Mouse (Mus musculus): Measurements from ENCODE around the gene Cdsn. TPM values are rescaled to one million over a fixed set of nuclear protein-coding genes. Genes with fewer than 3 reads are reported as not detected.

Cdsn gene
- polyA plus RNA-seq, 1 experiment = not detected

- TF ChIP-seq FLI1 (IDR thresholded peaks at IDR 0.05; ENCODE audit: low read length) (no peak), GATA1 (IDR thresholded peaks at IDR 0.05; ENCODE audit: borderline replicate concordance, low read length) (no peak)
- peaks cover 32% of the 10 kb centered on the region for H3K4me1 ChIP-seq
- peaks cover 21% of the 10 kb centered on the region for H3K27me3 ChIP-seq (replicated peaks)
- H3K4me3 ChIP-seq (replicated peaks) = no peak overlapping the region
- no peaks in the 10 kb centered on the region for H3K9me3 ChIP-seq
- H3K36me3 ChIP-seq (replicated peaks; ENCODE audit: low read length) = peaks cover 8% of the 10 kb centered on the region
Observed at GRCm38 (mm10) chr17:35512916-35513626, 38.9 kb upstream of the Cdsn start.

DNA sequence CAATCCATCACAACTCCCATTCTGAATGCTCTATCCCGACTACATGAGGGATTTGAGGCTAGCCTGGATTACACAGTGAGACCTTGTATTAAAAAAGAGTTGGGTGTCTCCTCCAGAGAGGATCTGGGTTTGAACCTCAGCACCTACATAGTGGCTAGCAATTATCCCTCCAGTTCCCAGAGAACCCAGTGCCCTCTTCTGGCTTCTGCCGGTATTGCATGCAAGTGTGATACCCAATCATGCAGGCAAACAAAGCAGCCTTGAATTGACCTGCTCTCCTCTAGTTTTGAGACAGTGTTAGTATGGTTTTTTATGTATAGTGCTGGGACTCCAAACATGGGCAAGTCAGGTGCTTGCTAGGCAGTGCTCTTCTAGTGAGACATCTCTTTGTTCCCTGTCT lies 38.0 kb upstream of the Cdsn start:
- no peak for TF ChIP-seq GATA1 (IDR thresholded peaks at IDR 0.05; ENCODE audit: borderline replicate concordance, low read length)
- no peak for TF ChIP-seq FLI1 (IDR thresholded peaks at IDR 0.05; ENCODE audit: low read length)
- peaks cover 36% of the 10 kb centered on the region for H3K4me1 ChIP-seq
- H3K4me3 ChIP-seq (replicated peaks) = no peak overlapping the region
- H3K9me3 ChIP-seq = no peaks in the 10 kb centered on the region
- peaks cover 17% of the 10 kb centered on the region for H3K27me3 ChIP-seq (replicated peaks)
- H3K36me3 ChIP-seq (replicated peaks; ENCODE audit: low read length) = peaks cover 8% of the 10 kb centered on the region

DNA sequence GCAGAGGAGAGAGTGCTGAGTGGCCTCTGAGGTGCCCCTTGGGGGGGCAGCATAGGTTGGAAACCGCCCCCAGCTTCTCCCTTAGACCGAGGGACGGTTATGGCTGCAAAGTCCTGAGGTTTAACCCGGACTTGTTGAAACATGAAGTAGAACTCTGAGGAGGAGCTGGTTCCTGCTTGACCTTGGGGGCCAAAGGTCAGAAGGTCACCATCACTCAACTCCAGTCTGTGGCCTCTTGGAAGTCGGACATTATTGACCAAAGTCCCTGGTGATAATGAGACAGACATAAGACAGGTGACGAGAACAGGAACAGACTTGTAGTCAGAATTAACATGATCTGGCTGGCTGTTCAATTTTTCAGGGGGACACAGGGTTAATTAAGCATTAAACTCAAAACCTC lies 37.2 kb upstream of the Cdsn start:
- Histone ChIP-seq H3K4me1 (peaks cover 37% of the 10 kb centered on the region), H3K27me3 (replicated peaks) (peaks cover 8% of the 10 kb centered on the region), H3K9me3 (no peaks in the 10 kb centered on the region), H3K4me3 (replicated peaks) (no peak overlapping the region), H3K36me3 (replicated peaks; ENCODE audit: low read length) (peaks cover 8% of the 10 kb centered on the region)
- TF ChIP-seq FLI1 (IDR thresholded peaks at IDR 0.05; ENCODE audit: low read length) = no peak
- no peak for TF ChIP-seq GATA1 (IDR thresholded peaks at IDR 0.05; ENCODE audit: borderline replicate concordance, low read length)

DNA sequence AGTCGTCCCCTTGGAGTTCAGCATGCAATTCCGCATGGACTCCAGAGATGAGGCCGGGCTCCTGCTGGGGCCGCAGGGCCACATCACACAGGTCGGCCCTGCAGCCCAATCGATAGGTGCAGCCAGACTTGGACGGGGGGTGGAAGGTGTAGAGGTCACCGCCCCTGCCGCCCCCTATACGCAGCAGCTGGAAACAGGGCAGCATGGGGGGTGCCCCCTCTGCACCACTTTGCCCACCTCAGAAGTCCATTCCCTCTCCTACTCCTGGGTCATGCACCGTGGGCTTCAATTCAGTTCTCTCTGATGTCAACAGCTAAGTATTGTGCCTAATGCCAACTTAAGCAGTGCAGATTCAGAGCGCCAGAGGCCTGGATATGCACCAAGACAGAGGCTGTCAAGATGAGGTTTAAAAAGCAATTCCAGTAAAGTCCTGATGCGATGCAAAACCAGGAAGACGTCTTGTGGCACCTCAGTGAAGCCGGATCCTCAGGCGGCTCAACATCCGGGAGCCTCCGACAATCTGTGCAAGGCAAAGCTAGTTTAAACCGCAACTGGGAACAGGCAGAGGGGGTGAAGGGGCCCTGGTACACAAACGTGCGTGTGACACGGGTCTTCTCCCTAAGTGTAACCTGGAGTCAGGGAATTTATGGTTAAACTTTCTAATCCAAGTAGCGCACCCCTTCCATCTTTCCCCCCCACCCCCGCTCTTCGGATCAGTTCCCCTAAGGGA lies 35.9 kb upstream of the Cdsn start:
- TF ChIP-seq FLI1 (IDR thresholded peaks at IDR 0.05; ENCODE audit: low read length) = no peak
- TF ChIP-seq GATA1 (IDR thresholded peaks at IDR 0.05; ENCODE audit: borderline replicate concordance, low read length) = no peak
- Histone ChIP-seq H3K4me3 (replicated peaks) (peak overlapping the region; percentile 96), H3K27me3 (replicated peaks) (peaks cover 6% of the 10 kb centered on the region), H3K4me1 (peaks cover 50% of the 10 kb centered on the region), H3K9me3 (no peaks in the 10 kb centered on the region), H3K36me3 (replicated peaks; ENCODE audit: low read length) (peaks cover 18% of the 10 kb centered on the region)

DNA sequence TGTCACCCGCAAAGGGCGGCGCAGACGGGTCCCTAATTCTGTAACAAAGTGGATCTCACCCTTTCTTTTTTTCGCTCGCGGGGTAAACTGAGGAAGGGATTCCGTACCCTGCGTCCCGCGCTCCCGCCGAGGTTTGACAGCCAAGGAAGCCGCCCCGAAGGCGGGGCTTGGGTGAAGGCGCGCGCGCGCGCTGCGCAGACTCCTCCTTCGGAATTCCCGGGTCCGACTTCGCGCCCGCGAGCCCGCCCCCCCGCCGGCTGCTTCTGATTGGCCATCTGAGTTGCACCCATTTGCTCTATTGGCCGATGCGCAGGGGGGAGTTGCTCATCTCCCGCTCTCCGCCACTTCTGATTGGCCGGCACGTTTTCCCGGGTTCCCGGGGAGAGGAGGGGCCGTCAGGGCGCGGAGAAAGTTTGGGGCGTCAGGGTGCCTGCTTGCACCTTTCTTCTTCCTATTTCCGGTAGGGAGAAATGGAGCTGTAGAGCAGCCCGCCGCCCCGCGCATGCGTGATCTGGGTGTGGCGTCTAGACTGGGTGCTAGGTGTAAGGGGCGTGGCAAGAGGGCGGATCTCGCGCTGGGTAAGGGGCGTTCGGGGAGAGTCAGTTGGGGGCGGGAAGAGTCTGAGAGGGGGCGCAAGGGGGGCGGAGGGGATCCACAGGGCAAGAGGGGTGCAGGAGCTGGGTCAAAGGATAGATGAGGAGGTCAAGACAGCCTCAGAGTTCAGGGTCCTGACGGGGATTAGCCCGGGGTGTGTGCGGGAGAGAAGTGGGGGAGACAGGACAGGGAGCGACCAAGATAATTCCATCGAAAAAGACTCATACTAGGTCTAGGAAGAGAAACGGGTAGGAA lies 35.1 kb upstream of the Cdsn start, which contains the start of the genes Tcf19 and Cchcr1:
Gene Tcf19, minus strand, starts transcription at position 173 of the 849 bp plus-strand sequence.
Gene Cchcr1, plus strand, starts transcription at position 449 of the 849 bp plus-strand sequence.
- peaks cover 51% of the 10 kb centered on the region for H3K4me1 ChIP-seq
- H3K9me3 ChIP-seq = no peaks in the 10 kb centered on the region
- peaks cover 25% of the 10 kb centered on the region for H3K36me3 ChIP-seq (replicated peaks; ENCODE audit: low read length)
- H3K27me3 ChIP-seq (replicated peaks) = peaks cover 6% of the 10 kb centered on the region
- TF ChIP-seq FLI1 (IDR thresholded peaks at IDR 0.05; ENCODE audit: low read length) = peak; percentile 31; the same call in 1 of the 2 replicates
- TF ChIP-seq GATA1 (IDR thresholded peaks at IDR 0.05; ENCODE audit: borderline replicate concordance, low read length) = no peak
- peak within 1 kb of the TSS; percentile 96 for H3K4me3 ChIP-seq (replicated peaks)

DNA sequence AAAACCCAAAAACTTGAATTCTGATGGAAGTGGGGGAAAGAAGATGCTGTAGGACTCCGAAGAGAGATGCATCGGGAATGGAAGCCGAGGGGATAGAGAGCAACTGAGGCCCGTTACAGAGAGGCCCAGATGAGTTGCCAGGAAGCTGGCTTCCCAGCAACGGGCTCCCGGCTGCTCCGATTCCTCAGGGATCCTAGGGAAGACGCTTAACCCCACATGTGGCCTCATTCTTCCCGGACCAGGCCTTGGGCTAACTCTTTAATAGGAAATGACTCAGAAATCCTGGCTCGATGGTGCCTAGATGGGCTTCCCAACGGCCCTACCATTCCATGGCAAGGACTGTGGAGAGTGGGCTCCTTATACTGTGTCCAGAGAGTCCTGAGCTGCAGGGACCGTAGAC lies 34.4 kb upstream of the Cdsn start:
- Histone ChIP-seq H3K4me3 (replicated peaks) (peak overlapping the region; percentile 96), H3K36me3 (replicated peaks; ENCODE audit: low read length) (peaks cover 25% of the 10 kb centered on the region), H3K27me3 (replicated peaks) (peaks cover 6% of the 10 kb centered on the region), H3K4me1 (peaks cover 54% of the 10 kb centered on the region), H3K9me3 (no peaks in the 10 kb centered on the region)
- TF ChIP-seq FLI1 (IDR thresholded peaks at IDR 0.05; ENCODE audit: low read length) (no peak), GATA1 (IDR thresholded peaks at IDR 0.05; ENCODE audit: borderline replicate concordance, low read length) (no peak)

DNA sequence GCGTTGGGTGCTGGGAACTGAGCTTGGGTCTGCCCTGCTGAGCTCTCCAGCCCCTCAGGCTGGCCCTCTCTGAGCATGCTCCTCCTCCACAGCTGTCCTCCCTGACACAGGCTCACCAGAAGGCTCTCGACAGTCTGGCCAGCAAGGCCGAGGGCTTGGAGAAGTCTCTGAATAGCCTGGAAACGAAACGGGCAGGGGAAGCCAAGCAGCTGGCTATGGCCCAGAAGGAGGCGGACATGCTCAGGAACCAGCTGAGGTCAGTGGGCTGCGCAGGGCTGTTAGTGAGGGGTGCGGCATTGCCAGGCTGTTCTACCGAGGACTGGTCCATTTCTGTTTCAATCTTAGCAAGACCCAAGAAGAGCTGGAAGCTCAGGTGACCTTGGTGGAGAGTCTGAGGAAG lies 27.6 kb upstream of the Cdsn start:
- Histone ChIP-seq H3K27me3 (replicated peaks) (no peaks in the 10 kb centered on the region), H3K4me3 (replicated peaks) (no peak overlapping the region), H3K36me3 (replicated peaks; ENCODE audit: low read length) (peaks cover 78% of the 10 kb centered on the region), H3K9me3 (no peaks in the 10 kb centered on the region), H3K4me1 (peaks cover 50% of the 10 kb centered on the region)
- TF ChIP-seq GATA1 (IDR thresholded peaks at IDR 0.05; ENCODE audit: borderline replicate concordance, low read length) (no peak), FLI1 (IDR thresholded peaks at IDR 0.05; ENCODE audit: low read length) (no peak)

DNA sequence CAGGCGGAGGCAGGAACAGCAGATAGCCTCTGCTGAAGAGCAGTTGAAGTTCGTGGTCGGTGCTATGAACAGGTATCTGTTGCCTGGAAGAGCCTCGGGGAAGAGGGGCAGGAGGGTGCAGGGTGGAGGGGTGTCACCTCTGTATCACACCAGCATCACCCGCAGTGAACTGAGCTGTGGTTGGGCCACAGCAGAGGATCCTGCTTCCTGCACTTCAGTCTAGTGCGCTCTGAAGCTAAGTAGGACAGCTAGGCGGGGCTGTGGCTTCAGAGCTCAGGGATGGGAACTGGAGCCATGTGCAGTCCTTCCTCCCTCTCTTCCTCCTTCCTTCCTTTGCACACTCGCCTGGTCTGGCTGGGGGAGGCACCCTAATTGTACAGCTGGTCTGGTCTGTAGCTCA lies 25.3 kb upstream of the Cdsn start:
- H3K9me3 ChIP-seq = no peaks in the 10 kb centered on the region
- peaks cover 38% of the 10 kb centered on the region for H3K4me1 ChIP-seq
- no peak for TF ChIP-seq FLI1 (IDR thresholded peaks at IDR 0.05; ENCODE audit: low read length)
- TF ChIP-seq GATA1 (IDR thresholded peaks at IDR 0.05; ENCODE audit: borderline replicate concordance, low read length) = no peak
- peaks cover 79% of the 10 kb centered on the region for H3K36me3 ChIP-seq (replicated peaks; ENCODE audit: low read length)
- no peaks in the 10 kb centered on the region for H3K27me3 ChIP-seq (replicated peaks)
- peak overlapping the region; percentile 4 for H3K4me3 ChIP-seq (replicated peaks)

GRCm38 (mm10) chr17:35532360-35532759 lies 19.6 kb upstream of the Cdsn start:
- Histone ChIP-seq H3K36me3 (replicated peaks; ENCODE audit: low read length) (peaks cover 36% of the 10 kb centered on the region), H3K4me1 (peaks cover 18% of the 10 kb centered on the region), H3K27me3 (replicated peaks) (peaks cover 18% of the 10 kb centered on the region), H3K9me3 (no peaks in the 10 kb centered on the region), H3K4me3 (replicated peaks) (no peak overlapping the region)
- TF ChIP-seq GATA1 (IDR thresholded peaks at IDR 0.05; ENCODE audit: borderline replicate concordance, low read length) (no peak), FLI1 (IDR thresholded peaks at IDR 0.05; ENCODE audit: low read length) (no peak)
